Mouse (Mus musculus): ENCODE results near the gene Srms. TPM values are rescaled to one million over a fixed set of nuclear protein-coding genes. Genes with fewer than 3 reads are reported as not detected.

Gene Srms
- polyA plus RNA-seq, 1 experiment = 0.91 TPM

- no peak overlapping the region for H3K4me3 ChIP-seq (ENCODE audit: insufficient read depth, low read depth, low read length)
- 80% methylated on average over 4 of the region's 4 CpGs for WGBS
Measured at GRCm38 (mm10) chr2:181157180-181157579, 55.8 kb downstream of the Srms start.

GRCm38 (mm10) chr2:181156248-181157121, 56.5 kb downstream of the Srms start, which contains the start of gene Eef1a2:
Eef1a2 (minus strand) TSS chr2:181157014.
- Histone ChIP-seq H3K27me3 (replicated peaks; ENCODE audit: control insufficient read depth, insufficient read depth, low read length) (no peaks in the 10 kb centered on the region), H3K4me3 (ENCODE audit: insufficient read depth, low read depth, low read length) (no peak within 1 kb of the TSS), H3K36me3 (ENCODE audit: control insufficient read depth, insufficient read depth, low read length) (no peaks in the 10 kb centered on the region), H3K4me1 (ENCODE audit: control insufficient read depth, insufficient read depth, low read length) (no peaks in the 10 kb centered on the region), H3K27ac (ENCODE audit: insufficient read depth, low read depth, low read length) (no peak within 1 kb of the TSS)
- WGBS = 5% methylated on average over 55 of the region's 55 CpGs
- no peak for DNase-seq
- TF ChIP-seq POLR2A (IDR thresholded peaks at IDR 0.05; ENCODE audit: low read depth, low read length) (no peak), CTCF (conservative IDR thresholded peaks at IDR 0.05; ENCODE audit: insufficient read depth, insufficient read length, low read depth, low read length) (no peak)

More at GRCm38 (mm10) chr2:181157180-181157579, 55.8 kb downstream of the Srms start:
- no peaks in the 10 kb centered on the region for H3K36me3 ChIP-seq (ENCODE audit: control insufficient read depth, insufficient read depth, low read length)
- DNase-seq = no peak
- no peak for TF ChIP-seq POLR2A (IDR thresholded peaks at IDR 0.05; ENCODE audit: low read depth, low read length)
- H3K27me3 ChIP-seq (replicated peaks; ENCODE audit: control insufficient read depth, insufficient read depth, low read length) = no peaks in the 10 kb centered on the region
- H3K27ac ChIP-seq (ENCODE audit: insufficient read depth, low read depth, low read length) = no peak overlapping the region
- no peaks in the 10 kb centered on the region for H3K4me1 ChIP-seq (ENCODE audit: control insufficient read depth, insufficient read depth, low read length)

- no peaks in the 10 kb centered on the region for H3K36me3 ChIP-seq (ENCODE audit: control insufficient read depth, insufficient read depth, low read length)
- no peak overlapping the region for H3K4me3 ChIP-seq (ENCODE audit: insufficient read depth, low read depth, low read length)
- no peaks in the 10 kb centered on the region for H3K4me1 ChIP-seq (ENCODE audit: control insufficient read depth, insufficient read depth, low read length)
- 65% methylated on average over 4 of the region's 4 CpGs for WGBS
- no peak for DNase-seq
- H3K27ac ChIP-seq (ENCODE audit: insufficient read depth, low read depth, low read length) = no peak overlapping the region
- no peaks in the 10 kb centered on the region for H3K27me3 ChIP-seq (replicated peaks; ENCODE audit: control insufficient read depth, insufficient read depth, low read length)
- TF ChIP-seq POLR2A (IDR thresholded peaks at IDR 0.05; ENCODE audit: low read depth, low read length) (no peak), CTCF (conservative IDR thresholded peaks at IDR 0.05; ENCODE audit: insufficient read depth, insufficient read length, low read depth, low read length) (no peak)
Measured at GRCm38 (mm10) chr2:181155801-181156200, 57.2 kb downstream of the Srms start.

Other genes starting within 250 kb of the Srms start
- gene Arfgap1, start 246.0 kb downstream of the Srms start, polyA plus RNA-seq (2012; rRNA removed) = 35.6 and 38.9 TPM in 2 replicates
- gene Col20a1, start 226.7 kb downstream of the Srms start, polyA plus RNA-seq (2012; rRNA removed) = 1.2 and 1.3 TPM in 2 replicates
- 37.8 and 42.6 TPM in 2 replicates for gene Chrna4, start 169.6 kb downstream of the Srms start, polyA plus RNA-seq (2012; rRNA removed)
- 0.05 and 0.31 TPM in 2 replicates for gene Kcnq2, start 77.9 kb downstream of the Srms start, polyA plus RNA-seq (2012; rRNA removed)
- 0.92 and 18.7 TPM in 2 replicates for gene Eef1a2, start 56.2 kb downstream of the Srms start, polyA plus RNA-seq (2012; rRNA removed)
- 162 and 168 TPM in 2 replicates for gene Ppdpf, start 25.9 kb downstream of the Srms start, polyA plus RNA-seq (2012; rRNA removed)
- 0.12 and 0.16 TPM in 2 replicates for gene Ptk6, start 10.4 kb downstream of the Srms start, polyA plus RNA-seq (2012; rRNA removed)
- 0.72 and 0.77 TPM in 2 replicates for gene Fndc11, start 6.8 kb upstream of the Srms start, polyA plus RNA-seq (2012; rRNA removed)
- 15.4 and 17.5 TPM in 2 replicates for gene Helz2, start 28.8 kb upstream of the Srms start, polyA plus RNA-seq (2012; rRNA removed)
- 12.8 and 14.5 TPM in 2 replicates for gene Gmeb2, start 74.8 kb upstream of the Srms start, polyA plus RNA-seq (2012; rRNA removed)
- 0.46 and 2.4 TPM in 2 replicates for gene Stmn3, start 101.3 kb upstream of the Srms start, polyA plus RNA-seq (2012; rRNA removed)
- 30.2 and 30.9 TPM in 2 replicates for gene Rtel1, start 106.6 kb upstream of the Srms start, polyA plus RNA-seq (2012; rRNA removed)
- gene Zgpat, start 151.7 kb upstream of the Srms start, polyA plus RNA-seq (2012; rRNA removed) = 29.6 and 35.2 TPM in 2 replicates
- gene Arfrp1, start 152.2 kb upstream of the Srms start, polyA plus RNA-seq (2012; rRNA removed) = 32.0 and 36.0 TPM in 2 replicates
- gene Lime1, start 166.9 kb upstream of the Srms start, polyA plus RNA-seq (2012; rRNA removed) = 35.1 and 53.7 TPM in 2 replicates
- 7.7 and 8.0 TPM in 2 replicates for gene Zbtb46, start 246.2 kb upstream of the Srms start, polyA plus RNA-seq (2012; rRNA removed)